Mouse (Mus musculus) ES-Bruce4 (cell line): ENCODE measurements around the gene Pcbp4.

Experiments
- CTCF ChIP-seq: IDR thresholded peaks from one replicate; pipeline ENCODE4 v1.8.1; 2011; ENCODE audit warnings: low read depth, low read length
- POLR2A ChIP-seq: IDR thresholded peaks from one replicate; pipeline ENCODE4 v1.8.1; 2011; ENCODE audit warnings: low read length; ENCODE audit not compliant: insufficient read depth

- TF ChIP-seq CTCF (no peak), POLR2A (no peak)
Observed at GRCm38 (mm10) chr9:106444836-106445235, 8.3 kb upstream of the Pcbp4 start.
